Mouse (Mus musculus) cerebellum, adult 11 months (tissue): Measurements from ENCODE around the gene Nagpa.

Experiments
- DNase-seq: peaks from one replicate; pipeline ENCODE4 v3.0.0; 2022

Nagpa gene

GRCm38 (mm10) chr16:5186234-5186633, 17.6 kb downstream of the Nagpa start:
- DNase-seq, result peak; percentile 58

DNA sequence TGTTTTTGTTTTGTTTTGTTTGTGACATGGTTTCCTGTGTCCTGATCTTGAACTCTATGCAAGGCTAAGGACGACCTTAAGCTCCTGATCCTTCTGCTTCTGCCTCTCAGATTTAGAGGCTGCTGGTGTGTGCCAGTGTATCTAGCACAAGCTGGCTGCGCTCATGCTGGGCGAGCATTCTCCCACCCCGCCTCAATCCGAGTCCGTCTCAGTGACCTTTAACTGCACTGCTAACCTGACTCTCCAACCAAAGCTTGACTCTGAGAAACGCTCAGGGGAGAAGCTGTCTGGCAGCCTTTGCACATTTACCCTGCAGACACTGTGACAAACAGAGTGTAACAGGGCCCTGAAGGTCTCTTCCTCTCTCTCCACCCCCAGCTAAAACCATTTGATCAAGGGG, 18.1 kb downstream of the Nagpa start:
- no peak for DNase-seq

DNA sequence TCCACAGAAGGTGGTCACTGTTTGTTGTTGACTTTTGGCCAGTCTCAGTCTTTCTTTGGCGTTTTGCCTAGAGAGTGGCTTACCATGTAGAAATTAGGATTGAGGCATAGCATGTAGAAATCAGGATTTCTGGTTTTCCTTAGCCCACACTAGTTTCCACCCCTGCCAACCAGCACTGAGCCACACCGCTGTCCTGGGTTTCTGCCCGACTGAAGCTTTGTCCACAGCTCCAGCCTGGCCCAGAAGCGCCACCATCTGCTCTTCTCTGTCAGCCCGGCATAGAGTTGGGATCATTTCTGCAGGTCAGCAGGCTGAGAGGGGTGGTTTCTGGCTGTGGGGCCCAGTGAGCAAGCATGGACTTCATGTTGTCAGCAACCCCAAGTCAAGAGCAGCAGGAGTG, 18.9 kb downstream of the Nagpa start:
- peak; percentile 46 for DNase-seq

DNA sequence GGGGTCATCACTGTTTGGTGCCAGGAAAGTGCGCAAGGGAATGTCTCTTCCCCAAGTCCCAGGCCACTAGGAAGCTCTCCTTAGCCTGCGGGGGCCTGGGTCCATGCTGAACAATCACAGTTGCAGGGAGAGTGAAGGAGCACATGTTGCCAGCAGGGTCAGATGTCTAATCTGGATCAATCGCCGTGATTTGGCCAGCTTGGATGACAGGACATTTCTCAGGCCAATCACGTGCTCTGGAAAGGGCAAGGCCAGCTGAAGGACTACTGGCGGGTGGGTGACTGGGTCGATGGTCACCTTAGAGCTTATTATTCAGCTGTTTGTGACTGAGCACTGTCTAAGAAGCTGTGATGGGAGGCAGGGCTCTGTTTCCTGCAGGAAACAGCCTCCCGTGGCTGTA, 19.7 kb downstream of the Nagpa start:
- no peak for DNase-seq

- no peak for DNase-seq
Measured at GRCm38 (mm10) chr16:5183310-5183975, 20.4 kb downstream of the Nagpa start.

DNA sequence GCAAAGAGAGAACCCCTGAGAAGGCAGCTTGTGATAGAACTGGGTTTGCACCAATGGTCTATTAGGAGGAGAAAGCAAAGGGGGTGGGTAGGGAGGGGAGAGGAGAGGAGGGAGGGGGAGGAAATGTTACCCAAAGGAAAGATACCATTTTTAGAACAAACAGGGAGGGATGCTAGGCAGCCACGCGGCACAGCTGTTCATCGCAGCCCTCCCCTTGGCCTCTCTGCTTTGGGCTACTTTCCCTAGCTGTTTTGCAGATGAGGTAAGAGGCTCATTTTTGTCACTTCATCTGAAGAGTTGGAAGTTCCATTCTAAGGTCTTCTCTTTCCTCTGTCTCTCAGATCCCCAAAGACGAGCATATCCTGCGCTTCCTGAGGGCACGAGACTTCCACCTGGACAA, 31.2 kb downstream of the Nagpa start:
- no peak for DNase-seq

DNA sequence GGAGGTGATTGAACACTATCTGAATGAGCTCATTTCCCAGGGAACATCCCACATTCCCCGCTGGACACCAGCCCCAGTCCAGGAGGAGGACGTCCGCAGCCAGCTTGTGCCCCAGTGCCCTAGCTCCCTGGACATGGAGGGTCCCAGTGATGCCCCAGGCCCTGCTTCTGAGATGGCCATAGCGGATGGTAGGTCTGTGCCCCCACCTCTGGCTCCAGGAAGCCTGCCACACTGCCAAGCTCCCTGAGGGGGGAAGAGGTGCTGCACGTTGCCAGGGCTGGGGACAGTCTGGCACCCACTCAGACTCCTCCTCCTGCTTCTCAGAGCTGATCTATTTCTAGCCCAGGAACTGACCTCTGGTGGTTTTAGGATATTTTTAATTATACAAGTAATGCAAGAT, 35.0 kb downstream of the Nagpa start:
- no peak for DNase-seq

GRCm38 (mm10) chr16:5168038-5168437, 35.8 kb downstream of the Nagpa start:
- no peak for DNase-seq

GRCm38 (mm10) chr16:5164327-5164726, 39.5 kb downstream of the Nagpa start:
- DNase-seq, result no peak

DNA sequence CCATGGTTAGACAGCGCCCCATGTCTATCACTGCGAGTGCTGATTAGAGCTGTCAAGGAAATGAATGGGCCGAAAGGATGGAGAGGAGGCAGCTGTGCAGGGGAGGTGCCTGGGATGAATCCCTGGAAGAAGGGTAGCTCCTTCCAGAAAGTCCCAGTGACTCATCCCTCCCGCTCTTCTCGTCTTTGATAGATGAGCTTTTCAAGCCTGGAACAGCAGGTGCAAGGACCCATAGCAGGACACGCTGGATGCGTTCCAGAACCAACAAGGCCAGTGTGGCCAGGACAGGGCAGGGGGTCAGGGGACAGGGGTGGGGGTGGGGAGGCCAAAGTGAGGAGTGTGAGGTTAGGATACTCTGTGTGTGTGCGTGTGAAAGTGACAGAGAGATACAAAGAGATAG, 44.6 kb downstream of the Nagpa start:
- no peak for DNase-seq

DNA sequence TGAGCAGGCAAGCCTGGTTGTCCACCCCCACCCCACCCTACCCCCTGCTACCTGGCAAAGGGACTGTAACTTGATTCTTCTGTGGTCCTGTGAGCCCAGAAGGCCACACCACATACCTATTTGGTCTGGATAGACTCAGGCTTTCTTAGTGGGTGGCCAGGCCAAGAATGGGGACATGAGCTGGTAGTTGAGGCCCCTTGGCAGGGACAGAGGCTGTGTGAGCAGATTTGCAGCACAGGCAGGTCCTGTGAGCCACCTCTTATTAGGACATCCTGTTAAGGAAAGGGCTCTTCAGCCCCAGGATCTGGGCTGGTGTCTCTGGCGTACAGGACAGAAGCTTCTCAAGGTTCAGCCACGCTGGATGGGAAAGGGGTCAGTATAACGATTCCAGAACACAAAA, 46.7 kb downstream of the Nagpa start:
- no peak for DNase-seq

DNA sequence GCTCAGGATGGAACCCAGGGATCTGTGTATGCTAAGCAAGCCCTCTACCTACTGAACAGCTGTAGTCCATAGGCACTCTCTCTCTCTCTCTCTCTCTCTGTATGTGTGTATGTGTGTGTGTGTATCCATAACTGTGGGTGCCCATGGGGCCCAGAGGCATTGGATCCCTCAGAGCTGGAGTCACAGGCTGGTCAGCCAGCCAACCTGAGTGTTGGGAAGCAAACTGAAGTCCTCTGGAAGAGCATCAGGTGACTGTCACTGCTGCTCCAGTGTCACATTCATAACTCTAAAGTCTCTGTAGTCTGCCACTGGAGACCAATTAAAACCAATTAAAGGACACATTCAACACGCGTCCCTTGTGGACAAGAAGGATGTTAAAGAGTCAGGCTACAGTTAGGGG, 47.3 kb downstream of the Nagpa start:
- no peak for DNase-seq

DNA sequence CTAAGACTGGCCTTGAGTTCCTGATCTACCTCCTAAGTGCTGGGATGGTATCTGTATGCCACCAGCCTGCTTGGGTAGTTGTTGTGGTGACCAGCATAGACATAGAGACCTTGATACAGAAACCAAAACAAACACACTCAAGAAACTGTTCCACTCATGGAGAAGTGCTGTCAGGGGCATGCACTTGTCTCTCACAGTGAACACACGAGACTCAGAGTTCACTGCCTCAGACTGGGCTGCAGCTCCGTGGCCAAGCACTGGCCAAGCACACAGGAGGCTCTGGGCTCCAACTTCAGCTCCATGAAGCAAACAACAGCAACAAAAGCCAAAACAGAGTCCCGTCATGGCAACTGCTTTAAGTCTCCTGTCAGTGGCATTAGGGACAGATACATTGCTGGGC, 48.8 kb downstream of the Nagpa start:
- no peak for DNase-seq

DNA sequence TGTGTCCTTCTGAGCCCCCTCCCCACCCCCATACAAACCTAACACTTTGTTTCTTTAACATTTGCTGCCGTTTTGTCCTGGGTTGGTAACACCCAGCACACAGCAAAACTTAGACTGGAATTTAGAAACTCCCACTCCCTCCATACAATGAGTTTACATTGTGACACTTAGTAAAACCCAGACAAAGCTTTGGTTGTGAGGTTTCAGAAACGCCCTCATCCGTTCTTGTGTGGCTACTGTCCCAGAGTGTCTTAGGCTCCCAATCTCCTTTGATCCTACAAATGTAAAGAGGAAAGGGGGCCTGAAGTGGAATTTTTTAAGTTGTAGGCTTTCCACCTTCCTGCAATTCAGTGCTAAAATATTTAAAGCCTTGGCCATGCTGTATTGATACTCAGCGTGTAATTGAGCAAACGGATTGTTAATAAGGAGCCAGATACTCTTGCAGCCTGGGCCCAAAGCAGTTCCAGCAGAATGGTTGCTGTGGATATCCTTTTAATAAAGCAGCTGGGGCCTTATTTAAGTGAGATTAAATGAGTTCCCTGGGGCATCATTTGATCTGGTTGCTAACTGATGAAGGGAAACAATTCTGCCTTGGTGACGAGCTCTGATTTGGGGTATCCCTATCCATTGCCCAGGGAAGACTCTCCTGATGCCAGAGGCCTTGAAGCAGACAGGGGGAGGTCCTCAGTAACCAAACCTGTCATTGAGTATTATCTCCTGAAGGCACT, 50.3 kb downstream of the Nagpa start:
- no peak for DNase-seq

DNA sequence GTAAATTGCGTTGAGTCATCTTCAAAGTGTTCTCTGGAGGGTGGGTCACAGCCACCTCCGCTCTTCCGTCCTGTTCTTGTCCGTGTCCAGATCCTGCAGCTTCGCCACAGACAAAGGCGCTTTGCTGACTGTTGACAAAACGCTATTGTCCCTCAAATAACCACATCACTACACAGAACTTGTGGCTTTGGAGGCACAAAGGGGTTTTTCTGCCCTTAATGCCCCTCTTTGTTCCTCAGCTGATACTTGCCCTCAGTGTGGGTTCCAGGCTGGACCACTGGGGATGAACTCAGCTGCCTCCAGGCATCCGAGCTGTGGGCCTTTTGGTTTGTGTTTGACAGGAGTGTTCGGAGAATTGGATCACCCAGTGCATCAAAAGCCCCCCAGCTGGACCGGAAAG, 53.3 kb downstream of the Nagpa start:
- DNase-seq, result no peak

DNA sequence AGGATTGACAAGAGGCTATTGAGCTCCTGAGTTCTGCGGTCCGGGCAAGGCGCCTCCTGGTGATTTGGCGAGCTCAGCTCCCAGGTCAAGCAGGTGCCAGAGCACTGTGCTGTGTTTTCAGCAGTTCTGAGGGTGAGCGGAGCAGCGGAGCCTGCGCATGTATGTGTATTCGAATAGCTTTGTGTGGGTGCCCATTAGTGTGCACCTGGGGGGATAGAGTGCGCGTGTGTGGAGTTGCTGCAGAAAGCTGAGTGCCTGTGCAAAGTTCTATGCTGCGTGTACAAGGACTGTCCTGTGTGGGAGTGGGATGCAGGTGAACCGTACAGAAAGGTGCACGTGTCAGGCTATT, 56.8 kb downstream of the Nagpa start, which contains the start of gene Sec14l5:
Sec14l5 (plus strand) TSS at position 73 of the 349 bp plus-strand sequence.
- no peak for DNase-seq

DNA sequence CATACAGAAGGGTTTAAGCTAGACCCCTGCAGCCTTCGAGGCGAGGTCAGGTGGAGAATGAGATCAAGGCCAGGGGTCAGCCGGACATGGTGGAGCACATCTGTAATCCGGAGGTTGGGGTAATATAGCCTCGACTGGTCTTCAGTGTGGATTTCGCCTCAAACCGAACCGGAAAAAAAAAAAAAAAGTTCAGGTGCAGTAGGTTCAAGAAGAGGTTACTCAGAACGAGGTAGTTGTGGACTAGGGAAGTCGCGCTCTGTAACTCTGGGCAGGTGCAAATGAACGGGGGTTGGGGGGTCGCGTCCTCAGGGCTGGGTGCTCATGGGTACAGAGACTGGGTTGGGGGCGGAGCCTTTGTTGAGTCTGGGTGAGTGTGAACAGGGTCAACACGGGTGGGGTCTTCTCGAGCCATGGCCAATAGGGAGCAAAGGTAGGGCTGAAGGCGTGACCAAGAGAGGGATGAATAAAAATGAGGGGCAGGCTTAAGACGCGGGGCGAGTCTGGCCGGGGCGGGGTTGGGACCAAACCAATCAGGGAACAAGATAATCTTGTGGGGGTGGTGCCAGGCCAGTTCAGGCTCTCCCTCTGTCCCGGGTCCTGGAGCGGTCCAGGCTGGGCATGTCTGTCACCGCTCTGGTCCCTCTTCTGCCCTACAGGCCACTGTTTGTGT, 57.3 kb downstream of the Nagpa start:
- peak; percentile 58 for DNase-seq

DNA sequence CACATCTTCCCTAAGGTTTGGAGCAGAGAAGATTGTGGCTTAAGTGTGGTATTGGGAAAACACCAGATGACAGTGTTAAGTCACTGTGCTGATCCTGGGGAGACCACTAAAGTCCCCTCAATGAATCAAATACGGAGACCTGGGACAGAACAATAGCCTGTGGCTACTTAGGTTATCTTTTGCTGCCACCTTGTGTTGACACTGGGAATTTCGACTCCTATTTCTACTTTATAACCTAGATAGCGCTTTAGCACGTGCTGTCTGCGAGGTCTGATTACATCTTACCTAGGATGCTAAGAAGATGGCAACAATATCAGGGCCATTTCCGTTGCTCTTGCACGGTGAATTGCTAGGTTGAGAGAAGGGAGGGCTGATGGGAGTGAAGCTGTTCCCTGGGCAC, 58.2 kb downstream of the Nagpa start:
- peak; percentile 70 for DNase-seq
